Mouse (Mus musculus) cerebellum, adult 11 months (tissue): ENCODE measurements at regions not wholly inside any gene's neighbourhood (a gene's known extent, or its start where the extent isn't known, plus 50 kb on each side); places are given as distances from the start of the nearest gene placed in this dataset.
A peak's percentile ranks its signal among the peaks of the same experiment; 100 is the strongest.

Experiments
- DNase-seq: peaks from one replicate; pipeline ENCODE4 v3.0.0; 2022

DNA sequence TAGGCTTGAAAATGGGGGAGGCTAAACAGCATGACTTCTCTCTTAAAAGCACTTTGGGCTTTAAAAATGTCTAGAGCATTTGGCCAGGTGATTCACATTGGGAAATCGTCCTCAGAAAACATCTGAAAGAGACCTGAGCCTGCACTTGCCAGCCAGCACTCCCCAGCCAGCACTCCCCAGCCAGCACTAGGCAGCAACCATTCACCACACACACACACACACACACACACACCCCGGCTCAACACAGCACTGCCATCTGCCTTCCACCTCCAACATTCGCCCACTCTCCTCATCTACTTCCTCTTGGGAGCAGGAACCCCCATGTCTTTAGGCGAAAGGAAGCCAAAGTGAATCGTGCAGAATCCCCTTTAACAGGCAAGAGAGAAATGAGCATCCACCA is 85.4 kb downstream of the Atp23 start:
- DNase-seq, result no peak

DNA sequence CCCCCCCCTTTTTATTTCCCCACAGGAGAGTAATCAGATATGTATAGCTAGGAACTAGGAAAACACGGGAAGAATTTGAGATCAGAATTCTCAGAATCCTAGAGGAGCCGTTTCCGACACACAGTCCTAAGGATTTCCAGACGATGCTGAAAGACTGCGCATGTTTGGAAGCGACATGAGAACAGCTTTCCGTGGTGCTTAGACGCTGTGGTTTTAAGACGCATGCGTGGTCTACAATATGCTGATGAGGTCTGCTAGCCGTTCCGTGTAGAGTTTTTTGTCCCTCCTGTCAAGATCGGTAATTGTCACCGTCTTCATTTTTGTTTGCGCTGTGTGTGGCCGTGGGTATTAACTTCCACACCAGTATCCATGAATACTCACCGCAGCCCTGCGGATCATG is 86.2 kb downstream of the Atp23 start:
- no peak for DNase-seq

- no peak for DNase-seq
Measured at GRCm38 (mm10) chr10:126813051-126813593, 88.0 kb downstream of the Atp23 start.

- DNase-seq, result no peak
Measured at GRCm38 (mm10) chr10:126812243-126812755, 88.9 kb downstream of the Atp23 start.

DNA sequence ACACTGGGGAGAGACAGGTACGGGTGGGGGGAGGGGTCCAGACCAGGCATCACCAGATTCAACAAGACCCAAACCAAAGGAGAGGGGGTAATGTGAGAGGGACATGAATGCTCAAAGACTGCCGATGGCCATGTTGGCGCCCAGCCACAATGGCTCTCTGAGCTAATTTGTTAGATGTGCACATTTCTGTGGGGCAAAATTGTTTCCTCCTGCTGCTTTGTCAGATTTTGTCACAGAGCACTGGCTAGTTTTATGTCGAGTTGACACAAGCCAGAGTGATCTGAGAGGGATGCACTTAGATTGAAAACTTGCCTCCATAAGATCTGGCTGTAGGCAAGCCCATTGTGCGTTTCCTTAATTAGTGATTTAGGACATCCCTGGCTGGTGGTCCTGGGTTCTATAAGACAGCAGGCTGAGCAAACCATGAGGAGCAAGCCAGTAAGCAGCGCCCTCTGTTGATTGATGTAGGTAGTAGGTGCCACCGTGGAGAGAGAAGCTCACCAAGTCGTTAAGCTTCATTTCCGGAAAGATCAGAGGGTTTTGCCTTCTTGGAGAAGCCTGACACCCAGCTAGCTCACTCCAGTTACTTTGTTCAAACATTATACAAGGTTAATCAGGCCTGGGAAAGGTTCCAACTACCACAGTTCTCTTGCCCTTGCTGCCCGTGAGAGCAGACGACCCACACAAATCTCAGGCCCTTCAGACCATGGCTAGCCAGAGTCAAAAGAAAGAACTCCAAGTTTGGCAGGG is 90.6 kb downstream of the Atp23 start:
- DNase-seq, result no peak

DNA sequence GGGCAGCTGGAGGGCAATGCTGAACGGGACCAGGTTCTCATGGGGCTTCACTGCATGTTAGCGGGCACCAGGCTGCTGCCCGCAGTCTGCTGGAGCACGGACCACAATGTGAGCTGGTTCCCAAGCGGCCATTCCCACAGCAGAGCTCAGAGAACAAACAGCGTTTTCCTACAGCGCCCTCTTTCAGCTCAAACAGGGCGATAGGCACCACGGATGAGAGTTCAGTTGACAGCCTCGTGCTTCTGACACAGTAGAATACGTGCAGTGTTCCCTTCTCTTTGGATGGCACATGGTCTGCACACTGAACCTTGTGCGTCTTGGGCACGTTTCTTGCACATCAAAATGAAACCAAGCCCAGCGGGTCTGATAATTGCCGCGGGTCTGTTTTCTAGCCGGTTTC is 91.6 kb downstream of the Atp23 start:
- DNase-seq, result peak; percentile 4

DNA sequence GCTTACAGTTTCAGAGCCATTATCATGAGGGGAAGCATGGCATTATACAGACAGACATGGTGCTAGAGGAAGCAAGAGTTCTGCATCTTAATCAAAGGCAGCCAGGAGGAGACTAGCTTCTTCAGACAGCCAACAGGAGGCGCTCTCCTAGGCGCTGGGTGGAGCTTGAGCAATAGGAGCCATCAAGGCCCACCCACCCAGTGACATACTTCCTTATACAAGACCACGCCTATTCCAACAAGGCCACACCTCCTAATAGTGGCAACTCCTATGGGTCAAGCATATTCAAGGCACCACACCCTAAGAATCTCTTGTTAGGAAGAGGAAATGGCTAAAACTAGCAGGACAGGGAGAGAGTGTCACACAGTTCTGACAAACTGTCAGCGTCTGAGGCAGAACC is 94.3 kb downstream of the Atp23 start:
- DNase-seq, result no peak

DNA sequence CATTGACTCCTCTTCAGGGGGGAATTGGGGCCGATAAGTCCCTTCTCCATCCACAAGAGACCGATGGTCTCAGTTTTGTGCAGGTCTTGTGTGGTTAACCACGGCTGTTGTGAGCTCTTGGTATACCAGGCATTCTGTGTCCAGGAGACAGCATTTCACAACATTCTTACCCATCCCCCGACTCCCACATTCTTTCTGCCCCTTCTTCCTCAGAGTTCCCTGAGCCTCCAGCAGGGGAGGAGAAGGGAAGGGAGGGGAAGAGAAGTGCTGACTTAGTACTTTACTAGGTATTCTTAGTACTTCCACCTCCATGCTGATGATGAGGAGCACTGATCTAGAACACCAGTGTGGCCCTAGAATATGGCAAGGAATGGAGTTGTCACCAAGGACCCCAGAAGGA is 98.4 kb downstream of the Atp23 start:
- no peak for DNase-seq

DNA sequence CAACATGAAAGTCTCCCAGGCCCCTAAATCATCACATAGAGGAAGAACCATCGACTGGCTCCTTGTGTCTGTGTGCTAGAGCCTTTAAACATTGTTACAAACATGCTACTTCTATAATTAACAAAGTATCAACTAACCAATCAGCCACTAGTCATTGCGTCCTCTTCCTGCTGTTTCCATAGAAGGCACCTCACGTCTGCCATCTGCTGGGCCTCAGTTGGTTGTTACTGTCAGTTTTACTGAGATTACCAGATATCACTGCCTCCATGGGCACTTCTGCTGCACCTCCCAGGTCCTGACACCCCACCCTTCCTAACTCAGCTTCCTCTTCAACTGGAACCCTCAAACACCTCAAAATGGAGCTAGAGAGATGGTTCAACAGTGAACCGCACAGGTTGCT is 101.8 kb downstream of the Atp23 start:
- no peak for DNase-seq

- DNase-seq, result no peak
Measured at GRCm38 (mm10) chr10:126793136-126793535, 108.0 kb downstream of the Atp23 start.

DNA sequence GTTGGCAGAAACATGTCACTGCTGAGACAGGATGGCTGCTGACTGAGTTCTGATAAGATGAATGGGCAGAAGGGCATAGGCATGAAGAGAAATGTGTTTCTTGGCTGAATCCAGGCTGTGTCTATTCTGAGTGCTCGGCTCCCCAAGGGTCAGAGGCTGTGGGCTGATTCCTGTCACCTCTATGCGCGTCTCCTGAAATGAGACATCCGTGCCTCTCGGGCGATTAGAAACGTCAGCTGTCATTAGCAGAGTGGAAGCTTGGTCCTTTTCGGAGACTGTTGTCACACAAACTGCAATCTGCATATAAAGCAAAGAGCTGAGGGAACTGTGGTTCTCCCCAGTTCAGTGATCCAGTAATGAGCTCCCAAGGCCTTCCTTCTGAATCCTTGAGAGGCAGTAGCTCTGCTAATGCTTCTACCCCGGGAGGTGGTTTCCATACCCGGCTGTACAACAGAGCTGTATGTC is 108.8 kb downstream of the Atp23 start:
- DNase-seq, result no peak

DNA sequence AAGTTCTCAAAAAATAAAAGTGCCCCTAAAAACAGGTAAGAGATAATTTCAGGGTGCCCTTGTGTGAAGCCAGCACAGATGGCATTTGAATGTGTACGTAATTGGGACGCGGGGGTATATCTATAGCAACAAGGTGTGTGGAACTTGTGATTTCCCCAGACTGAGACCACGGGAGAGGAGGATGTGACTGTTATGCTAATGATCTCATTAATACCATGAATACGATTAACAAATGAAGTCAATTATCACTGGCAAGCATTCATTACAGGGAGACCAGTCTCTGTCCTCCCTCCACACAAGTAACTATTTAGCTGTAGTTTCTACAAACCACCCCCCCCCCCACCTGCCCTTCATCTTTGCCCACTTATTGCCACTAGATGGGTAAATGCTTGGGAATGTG is 112.9 kb downstream of the Atp23 start:
- no peak for DNase-seq

DNA sequence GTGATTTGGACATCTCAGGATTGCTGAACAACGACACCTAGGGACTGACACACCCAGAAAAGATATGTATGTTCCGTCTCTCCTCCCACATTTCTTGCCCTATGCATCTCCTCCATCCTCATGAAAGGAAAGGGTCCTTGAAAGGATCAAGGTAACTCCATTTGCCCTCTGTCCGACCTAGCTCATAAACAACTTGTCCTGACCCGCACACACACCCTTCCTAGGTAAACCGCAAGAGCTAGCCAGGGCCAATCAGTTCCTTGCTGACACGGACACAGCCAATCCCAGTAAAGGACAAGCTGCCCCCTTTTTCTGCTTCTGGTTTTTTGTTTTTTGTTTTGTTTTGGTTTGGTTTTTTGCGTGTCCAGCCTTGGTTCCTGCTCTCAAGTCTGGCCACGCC is 118.0 kb downstream of the Atp23 start:
- no peak for DNase-seq

DNA sequence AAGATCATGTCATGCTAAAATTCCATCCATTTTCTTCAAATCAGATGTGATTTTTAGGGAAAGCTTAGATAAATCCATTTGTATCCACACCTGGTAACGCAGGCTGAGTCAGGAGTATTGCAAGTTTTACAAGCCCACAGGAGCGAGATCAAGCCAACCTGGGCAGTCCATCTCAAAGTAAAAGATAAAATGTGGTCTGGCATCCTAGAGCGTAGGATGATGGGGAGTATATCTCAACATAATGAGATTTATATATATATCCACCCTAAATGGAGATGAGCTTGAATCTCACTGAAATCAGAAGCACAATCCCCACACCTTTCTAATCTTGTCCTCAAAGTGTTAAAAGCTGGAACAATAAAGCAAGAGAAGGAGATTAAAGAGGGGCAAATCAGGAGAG is 124.6 kb downstream of the Atp23 start:
- DNase-seq, result no peak

- DNase-seq, result no peak
Measured at GRCm38 (mm10) chr10:126775946-126776345, 125.2 kb downstream of the Atp23 start.

DNA sequence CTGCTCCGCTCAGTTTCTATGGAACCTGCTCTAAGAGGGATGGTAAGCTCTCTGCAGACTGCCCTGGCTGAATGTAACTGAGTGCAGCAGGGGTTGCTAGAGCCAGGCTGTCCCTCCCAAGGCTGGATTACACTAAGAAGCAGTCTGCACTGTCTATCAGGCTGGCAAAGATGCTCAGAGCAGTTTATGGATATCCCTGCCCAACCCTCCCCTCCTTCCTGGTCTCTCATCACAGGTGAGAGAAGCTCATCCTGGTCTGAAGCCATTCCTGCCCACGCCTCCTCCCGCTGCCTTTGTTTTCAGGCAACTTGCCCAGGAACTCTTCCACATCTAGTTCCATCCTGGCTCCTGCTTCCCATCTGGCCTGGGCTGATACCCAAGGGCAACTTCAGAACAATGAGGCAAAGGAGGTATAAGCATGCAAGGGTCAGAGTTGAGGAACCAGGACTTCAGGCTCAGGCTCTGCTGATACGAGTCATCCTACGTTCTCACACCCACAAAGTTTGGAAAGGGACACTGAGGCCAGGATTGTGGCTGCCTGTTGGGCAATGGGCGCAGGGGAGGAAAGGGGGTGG is 130.6 kb downstream of the Atp23 start:
- no peak for DNase-seq

DNA sequence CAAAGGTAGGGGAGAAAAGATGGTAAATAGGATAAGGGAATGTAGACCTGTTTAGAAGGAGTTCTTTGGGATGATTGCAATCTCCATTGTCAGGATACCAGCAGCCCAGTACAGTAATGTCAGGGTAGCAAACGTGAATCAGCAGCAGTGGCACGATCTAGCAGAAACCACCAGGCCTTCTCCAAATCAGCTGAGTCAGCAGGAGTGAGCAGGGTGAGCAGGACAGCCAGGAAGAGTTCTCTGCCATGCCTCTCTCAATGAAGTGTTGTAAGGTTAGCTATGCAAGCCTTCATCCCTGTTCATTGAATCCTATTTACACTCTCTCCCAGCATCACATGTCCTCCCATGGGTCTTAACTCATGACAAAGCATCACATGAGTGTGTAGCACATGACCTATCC is 135.5 kb downstream of the Atp23 start:
- no peak for DNase-seq

DNA sequence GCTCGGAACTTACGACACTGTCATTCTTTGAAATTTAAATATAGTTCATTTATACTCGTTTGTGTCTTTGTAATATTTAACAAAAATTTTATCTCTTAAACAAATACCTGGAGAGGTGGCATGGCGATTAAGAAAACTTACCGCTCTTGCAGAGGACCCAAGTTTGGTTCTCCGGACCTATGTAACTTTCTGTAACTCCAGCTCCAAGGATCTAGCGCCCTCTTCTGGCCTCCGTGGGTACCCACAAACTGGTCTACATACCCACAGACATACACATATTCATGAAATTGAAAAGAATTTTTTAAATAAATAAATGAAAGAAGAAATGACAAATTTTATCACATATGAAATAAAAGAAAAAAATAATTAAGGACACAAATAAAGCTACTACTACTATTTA is 136.4 kb downstream of the Atp23 start:
- DNase-seq, result no peak

DNA sequence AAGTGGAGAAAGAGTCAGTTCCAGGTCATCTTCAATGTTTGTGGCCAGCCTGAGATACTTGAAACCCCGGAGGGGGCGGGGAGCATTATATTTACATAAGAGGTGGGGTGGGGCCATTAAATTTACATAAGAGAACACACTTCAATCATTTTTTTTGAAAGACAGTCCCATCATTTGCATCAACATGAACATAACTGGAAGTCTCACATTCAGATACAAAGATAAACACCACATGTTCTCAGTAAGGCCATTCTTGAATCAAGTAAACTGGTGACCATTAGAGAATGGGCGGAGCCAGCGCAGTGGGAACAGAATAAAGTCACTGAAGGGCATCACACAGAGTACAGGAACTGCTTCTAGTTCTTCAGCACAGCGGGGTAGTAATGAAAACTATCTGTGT is 137.2 kb downstream of the Atp23 start:
- DNase-seq, result no peak

DNA sequence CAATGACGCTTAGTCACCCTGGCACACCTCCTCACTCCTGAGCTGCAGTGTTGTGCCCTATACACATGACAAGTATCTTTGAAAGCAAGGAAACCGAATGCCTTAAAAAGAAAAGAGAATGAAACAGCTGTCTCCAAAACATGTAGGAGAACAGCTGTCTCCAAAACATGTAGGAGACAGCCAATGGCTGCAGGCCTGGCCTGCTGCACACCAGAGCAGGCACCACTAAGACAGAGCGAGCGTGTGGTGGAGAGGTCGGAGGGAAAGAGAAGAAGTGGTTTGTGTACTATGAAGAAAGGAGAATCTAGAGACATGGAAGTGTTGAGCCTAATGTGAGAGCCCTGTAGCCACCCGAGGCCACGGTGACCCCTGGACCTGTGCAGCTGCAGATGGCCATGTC is 142.5 kb downstream of the Atp23 start:
- DNase-seq, result no peak

- no peak for DNase-seq
Measured at GRCm38 (mm10) chr10:126753201-126753600, 148.0 kb downstream of the Atp23 start.

- no peak for DNase-seq
Measured at GRCm38 (mm10) chr10:126752699-126753098, 148.5 kb downstream of the Atp23 start.

- DNase-seq, result no peak
Measured at GRCm38 (mm10) chr10:126748696-126749466, 152.3 kb downstream of the Atp23 start.

- DNase-seq, result no peak
Measured at GRCm38 (mm10) chr10:126734661-126735060, 166.5 kb downstream of the Atp23 start.
